Mouse (Mus musculus) spleen, postnatal 14 days (tissue): ENCODE measurements at regions not wholly inside any gene's neighbourhood (a gene's known extent, or its start where the extent isn't known, plus 50 kb on each side); places are given as distances from the start of the nearest gene placed in this dataset.
A peak's percentile ranks its signal among the peaks of the same experiment; 100 is the strongest.
"Not testable (repeated sequence)": the region's sequence is repeated elsewhere in the genome, so short reads cannot be mapped to it uniquely, and the experiment has no call there.

Experiments
- DNase-seq, 2 experiments: peaks; one replicate each; pipeline ENCODE4 v3.0.0; 2021 to 2022; ENCODE audit warnings: low spot score in 2 of 2

DNA sequence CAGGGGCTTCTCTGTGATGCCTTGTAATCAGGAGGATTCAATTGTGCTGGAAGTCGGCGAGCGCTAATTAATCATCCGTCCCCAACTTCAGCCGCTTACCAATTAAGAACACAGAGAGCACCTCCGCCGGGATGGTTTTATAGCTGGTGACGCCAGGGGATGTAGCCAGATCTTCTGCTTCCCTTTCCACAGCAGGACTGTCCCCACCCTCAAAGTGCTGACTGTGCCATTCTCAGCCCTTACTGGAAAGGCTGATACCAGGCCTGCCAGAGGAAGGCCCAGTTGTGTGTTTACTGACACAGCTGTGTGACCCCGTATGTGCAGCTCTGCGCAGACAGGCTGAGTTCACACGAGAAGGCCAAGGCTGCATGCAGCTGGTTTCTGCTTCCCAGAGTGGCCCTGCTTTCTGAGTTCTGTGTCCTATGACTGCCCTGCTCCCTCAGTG lies 59.9 kb upstream of the Bend4 start:
- no peak for DNase-seq

DNA sequence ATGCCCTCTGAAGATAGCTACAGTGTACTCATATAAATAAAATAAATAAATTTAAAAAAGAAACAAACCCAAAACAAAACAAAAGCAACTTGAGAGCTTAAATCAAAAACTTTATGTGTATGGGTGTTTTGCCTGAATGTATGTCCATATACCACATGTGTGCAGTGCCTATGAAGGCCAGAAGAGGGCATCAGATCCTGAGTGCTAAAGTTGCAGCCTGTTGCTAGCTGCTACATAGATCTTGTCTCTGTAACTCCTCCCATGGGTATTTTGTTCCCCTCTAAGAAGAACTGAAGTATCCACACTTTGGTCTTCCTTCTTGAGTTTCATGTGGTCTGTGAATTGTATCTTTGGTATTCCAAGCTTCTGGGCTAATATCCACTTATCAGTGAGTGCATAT lies 62.6 kb upstream of the Bend4 start:
- DNase-seq = not testable (repeated sequence)

DNA sequence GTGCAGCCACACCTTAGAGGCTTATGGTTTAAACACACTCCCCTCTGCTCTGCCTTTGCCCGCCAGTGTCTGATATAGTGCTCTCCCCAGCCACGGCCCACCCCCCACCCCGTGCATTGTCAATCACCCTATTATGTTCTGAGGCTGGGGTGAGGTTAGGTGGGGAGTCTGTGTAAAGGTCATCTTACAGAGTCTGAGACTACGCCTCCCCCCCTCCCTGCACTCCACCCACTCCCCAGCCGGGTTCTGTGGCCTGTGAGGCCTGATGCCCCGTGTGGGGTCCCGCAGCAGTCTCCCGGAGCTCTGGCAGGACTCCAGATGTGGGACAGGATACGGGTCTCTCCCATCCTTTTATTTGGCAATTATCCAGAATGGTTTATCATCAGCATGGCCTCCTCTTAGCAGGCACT lies 64.8 kb upstream of the Bend4 start:
- DNase-seq = no peak

DNA sequence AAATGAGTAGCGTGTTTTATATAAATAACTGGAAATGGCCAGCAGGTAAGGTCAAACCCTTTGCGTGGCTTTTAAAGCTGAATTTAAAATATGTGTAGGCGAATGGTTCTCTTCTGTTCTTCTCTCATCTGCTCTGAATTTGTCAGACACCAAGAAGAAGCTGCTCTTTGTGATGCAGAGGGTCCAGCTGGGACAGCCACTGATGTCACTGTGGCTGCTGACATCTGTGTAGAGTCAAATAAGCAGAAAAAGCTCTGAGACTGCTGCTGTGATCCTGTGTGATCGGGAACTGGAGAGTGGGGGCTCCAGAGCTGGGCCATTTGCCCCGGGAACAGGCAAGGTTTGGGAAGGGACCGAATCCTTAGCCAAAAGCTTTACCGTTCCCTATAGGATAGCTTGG lies 68.6 kb upstream of the Bend4 start:
- DNase-seq = no peak

DNA sequence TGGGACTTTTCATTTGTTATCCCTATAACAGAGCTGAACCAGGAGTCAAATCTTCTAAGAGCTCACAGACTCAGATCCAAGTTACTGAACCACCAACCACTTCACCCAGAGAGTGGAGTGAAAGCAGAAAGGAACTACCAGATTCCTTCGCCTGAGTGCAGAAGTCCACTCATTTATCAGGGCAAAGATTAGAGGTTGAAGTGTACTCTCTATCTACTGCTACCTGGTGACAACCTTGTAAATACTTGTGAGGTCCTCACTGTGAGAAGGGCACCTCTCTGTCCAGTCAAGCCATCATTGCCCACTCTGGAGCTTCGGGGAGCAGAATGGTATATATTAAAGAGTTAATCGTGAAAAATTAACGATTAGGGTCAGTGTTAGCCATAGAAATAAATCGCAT lies 87.4 kb upstream of the Shisa3 start:
- no peak for DNase-seq

DNA sequence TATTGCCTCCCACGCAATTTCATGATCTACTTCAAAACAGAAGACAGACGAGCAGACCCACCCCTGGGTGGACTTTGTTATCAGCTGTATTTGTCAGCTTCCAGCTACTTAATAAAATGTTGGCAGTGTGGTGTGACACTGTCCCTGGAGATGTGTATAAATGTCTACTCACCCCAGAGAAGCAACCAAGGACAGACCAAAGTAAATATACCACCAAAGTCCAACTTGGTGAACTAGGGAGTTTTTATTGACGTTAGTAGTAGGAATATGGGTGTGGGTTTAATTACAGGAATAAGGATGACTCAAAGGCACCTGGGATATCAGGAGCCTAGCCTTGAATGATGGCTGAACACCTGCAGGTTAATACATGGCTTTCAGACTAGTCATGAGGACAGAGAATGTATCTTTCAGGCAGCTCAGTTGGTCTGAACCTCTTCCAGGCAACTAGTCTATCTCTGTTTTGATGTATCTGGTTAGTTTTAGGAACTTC lies 86.2 kb upstream of the Shisa3 start:
- DNase-seq = no peak

DNA sequence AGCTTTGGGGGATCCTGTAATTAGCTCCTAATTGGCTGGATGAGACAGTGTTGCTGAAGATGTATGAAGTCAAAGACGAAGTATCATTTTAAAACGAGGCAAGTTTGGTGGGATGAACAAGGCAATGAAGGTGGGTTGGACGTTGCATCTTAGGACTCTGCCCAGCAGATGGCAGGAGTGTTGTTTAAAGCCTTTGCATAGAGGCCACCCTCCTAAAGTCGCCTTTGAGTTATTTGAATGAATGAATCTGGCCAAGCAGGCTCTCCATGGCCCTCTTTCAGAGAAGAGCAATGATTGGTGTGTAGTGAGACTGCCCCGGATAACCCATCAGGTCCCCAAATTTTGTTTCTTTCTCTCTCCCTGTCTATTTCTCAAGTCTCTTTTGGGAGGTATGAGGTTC lies 77.5 kb upstream of the Shisa3 start:
- no peak for DNase-seq

DNA sequence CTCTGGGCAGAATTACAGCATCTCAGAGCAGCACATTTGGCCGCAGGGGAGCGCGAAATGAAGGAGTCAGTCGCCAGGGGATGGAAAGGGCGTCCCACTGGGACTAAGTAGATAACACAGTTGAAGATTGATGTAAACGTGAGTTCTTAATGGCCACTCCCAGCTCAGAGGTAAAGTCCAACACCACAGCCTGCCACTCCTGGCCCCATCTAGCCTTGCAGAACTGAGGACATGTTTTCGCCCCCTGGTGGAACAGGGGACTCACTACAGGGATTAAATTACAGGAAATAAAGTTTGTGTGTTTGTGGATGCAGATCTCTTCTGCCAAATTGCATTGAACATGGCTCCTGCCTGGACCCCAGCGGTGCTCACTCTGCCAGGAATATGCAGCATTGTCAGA lies 76.7 kb upstream of the Shisa3 start:
- no peak for DNase-seq

DNA sequence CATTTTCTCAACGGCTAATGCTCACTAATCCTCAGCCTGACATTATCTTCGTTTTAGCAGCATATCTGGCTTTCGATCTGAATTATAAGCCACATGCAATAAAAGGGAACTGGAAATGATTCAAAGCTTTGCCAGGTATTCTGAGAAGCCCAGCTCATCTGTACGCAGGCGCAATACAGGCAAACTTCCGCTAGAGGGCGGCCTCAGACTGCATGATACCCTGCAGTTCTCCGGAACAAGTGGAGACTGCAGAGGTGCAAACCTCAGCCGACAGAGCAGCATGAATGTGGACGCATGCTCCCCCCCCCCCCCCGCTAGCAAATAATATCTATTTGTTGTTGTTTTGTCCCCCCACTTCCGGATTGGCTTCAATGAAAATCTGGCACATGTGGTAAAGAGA lies 75.3 kb upstream of the Shisa3 start:
- DNase-seq = peak; percentile 29 to 60

DNA sequence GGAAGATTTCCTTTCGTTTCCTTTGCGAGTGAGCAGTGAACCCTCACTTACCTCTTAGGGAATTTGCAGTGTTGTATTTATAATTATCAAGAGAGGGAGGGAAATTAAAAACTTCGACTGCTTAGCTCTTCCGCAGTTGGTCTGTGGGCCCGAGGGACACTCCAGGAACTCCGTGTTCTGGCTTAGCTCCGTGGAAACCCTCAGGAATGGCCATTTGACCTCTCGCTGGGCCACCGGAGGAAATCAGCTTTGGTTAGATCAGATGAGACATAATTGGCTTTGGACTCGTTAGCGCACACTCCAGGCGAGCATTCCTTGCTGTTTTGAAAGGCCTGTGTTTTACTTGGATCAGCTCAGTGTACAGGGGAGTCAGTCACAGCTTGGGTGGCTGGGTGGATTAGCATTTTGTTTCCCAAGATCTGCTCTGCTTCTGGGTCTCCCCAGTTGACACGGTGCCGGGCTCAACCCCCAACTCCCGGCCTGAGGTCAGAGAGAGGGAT lies 74.9 kb upstream of the Shisa3 start:
- no peak for DNase-seq

DNA sequence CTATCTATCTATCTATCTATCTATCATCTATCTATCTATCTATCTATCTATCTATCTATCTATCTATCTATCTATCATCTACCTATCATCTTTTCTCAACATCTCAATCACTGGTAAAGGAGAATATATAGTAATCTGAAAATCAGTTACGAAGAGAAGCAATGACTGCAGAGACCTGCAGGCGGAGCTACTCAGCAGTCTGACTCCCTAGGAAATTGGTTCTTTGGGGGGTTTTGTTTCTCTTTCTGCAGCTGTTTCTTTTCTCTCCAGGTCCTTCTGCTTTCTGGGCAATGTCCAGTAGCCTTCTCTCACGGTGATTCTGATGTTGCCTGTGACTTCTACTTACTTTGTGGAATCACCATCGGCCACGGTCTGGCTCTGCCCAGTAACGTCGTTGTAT lies 73.6 kb upstream of the Shisa3 start:
- no peak for DNase-seq

DNA sequence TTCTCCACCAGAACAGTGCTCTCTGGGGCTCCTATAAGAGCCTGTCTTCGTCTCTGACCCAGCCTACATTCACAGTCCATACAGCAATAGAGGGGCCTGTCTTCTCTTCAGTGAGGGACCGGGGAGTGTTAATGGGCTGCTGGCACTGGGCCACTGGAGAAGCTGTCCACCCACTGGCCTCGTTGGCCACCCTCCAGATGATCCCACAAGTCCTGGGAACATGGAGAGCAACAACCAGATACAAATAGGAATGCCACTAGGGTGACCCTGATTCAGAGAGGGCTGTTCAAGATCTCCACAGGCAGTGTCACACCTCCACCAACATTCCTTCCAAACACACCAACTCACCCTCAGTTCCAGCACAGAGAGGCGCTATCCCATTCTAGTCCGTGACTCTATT lies 69.7 kb upstream of the Shisa3 start:
- no peak for DNase-seq

DNA sequence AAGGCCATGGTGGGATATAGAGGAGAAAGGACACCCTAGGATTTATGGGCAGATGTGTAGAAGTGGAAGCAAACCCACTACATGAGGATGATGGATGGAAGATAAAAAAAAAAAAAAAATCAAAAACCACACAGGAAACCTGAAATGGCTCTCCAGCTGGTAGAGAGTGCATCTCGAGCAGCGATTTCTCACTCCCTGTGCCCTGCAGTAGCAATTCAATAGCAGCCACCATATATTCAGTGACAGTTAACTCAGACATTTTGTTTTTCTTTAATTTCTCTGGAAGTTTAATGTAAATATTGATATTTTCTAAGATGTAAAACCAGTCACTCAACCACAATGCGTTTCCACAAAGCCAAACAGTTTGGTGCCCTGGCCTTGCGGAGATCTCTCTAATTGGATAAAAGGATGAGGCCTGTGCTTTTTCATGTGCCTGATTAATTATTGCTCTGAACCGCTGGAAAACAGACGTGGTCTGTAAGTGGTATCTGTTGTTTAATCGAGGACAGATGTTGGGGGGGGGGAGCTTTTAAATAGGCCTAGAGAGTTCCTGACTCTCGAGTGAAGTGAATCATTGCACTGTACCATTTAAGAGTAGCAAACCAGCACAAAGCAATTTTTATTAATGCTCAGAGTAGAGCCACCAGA lies 68.0 kb upstream of the Shisa3 start:
- DNase-seq = no peak

DNA sequence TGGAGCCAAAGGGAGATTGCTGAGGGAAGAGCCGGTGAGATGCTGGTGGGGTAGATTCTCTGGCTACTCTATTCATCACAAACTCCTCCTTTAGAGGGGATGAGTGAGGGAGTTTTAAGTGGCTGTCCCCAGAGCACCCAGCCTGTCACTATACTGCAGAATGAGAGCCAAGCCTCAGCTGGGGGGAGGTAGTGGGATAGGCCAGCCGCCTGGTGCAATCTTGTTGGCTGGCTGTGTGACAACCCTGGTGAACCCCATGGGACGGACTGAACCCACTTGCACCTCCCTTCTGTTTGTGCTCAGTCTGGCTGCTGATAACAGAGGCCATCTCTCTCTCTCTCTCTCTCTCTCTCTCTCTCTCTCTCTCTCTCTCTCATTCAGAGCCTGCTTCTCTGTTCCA lies 65.8 kb upstream of the Shisa3 start:
- no peak for DNase-seq

DNA sequence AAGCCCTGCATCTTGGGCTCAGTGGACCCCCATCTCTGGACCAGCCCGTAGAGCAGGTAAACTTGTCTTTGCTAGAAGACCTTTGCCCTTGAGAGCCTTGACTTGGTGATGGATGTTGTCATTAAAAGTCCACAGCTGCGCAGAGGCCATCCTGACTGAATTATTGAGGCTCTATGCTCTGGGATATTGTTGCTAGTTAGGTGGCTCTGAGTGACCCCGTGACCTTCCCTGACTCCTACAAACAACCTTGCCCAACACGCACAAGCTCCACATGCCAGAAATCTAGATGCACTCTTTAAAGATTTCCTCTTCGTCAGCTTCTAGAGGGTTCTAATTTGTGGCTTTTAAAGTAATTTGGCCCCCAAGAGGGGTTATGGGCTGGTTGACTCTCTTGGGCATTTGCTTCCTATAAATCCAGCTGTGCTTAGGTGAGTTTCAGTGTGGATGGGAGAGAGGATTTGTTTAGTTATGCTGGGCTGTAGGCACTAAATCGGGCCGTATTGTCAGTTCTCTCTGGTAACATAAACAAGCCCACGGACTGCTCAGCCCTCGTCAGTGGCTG lies 63.6 kb upstream of the Shisa3 start:
- no peak for DNase-seq

DNA sequence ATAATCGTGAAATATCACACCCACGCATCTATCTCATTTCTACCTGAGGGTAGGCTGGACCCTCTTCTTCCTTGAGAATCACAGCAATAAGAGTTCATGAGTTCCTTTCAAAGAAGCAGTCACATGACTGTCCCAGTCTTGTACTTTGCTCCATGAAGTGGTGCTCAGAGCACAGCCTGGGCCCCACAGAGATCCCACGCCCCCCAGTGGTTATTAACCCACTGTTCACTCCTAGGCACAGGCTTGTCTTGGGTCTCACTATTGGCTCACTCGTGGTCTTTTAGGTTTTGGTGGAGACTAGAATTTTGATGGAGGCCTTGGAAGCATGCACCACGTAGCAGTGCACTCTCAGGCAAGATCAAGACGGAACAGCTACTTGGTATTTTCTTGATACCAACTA lies 57.4 kb upstream of the Shisa3 start:
- no peak for DNase-seq

DNA sequence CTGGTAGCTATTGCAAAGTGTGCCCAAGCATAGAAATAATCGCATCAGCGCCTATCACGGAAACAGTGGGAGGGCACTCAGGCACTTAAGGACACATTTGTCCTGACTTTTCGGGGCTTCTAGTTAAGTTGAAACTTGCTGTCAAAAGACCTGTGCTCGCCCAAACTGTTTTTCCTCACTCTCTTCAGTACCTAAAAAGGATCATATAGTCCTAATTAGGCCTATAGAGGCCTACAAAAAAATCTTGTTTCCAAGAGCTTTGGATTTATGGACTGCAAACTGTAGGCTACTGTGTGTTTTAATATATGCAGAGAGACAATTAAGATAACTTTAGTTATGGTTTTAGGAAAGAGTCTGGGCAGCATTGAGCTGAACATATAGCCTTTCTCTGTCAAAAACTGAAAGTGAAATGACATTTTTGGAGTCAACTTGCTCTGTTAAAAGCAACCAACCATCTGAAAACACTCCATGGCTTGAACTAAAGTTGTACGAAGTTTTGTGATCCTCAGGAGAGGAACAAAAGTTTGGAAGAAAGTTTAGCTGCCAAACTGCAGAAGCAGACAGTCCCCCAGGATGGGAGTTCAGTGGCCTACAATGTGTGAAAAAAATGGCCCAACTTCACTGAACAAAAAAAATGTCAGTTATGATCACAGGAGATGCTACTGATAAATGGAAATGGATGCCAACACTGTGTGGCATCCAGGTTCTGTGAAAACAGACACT lies 55.9 kb upstream of the Shisa3 start:
- DNase-seq = no peak

DNA sequence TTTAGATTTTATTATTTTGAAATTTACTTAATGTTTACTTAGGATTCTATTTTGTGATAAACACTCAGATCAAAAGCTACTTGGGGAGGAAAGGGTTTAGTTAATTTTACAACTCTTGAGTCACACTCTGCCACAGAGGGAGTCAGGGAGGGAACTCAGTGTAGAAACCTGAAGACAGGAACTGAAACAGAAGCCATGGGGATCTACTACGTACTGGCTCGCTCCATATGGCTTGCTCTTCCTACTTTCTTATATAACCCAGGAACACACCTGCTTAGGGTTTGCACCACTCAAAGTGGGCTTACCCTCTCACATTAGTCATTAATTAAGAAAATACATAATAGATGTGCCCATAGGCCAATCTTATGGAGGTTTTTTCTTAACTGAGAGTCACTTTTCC lies 54.8 kb upstream of the Shisa3 start:
- DNase-seq = no peak
